Mouse (Mus musculus): Measurements from ENCODE around the gene Dpysl4.

Dpysl4 gene

DNA sequence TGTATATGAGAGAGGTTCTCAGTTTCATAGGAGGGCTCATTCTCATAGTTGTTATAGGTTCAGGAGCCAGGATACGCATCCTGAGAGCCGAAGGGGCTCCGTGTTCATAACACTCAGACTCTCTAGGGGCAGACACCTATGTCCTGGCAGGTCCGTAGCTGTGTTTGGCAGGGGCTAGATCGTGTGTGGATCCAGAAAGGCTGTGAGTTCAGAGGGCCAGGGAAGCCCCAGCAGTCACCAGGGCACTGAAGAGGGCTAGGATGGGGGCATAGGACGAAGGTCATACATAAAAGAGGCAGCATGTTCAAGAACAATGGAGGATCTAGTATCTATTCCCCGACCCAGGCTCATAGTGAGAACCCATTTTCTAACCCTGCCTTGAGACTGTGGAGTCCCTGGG is 9.5 kb downstream of the Dpysl4 start:
- no peak for DNase-seq (ENCODE audit: inconsistent age in 2 of 2, low spot score in 1 of 2)

GRCm38 (mm10) chr7:139096399-139096798 is 10.6 kb downstream of the Dpysl4 start:
- DNase-seq (ENCODE audit: inconsistent age in 2 of 2, low spot score in 1 of 2): no peak

GRCm38 (mm10) chr7:139100531-139101095 is 14.8 kb downstream of the Dpysl4 start:
- DNase-seq (ENCODE audit: inconsistent age in 2 of 2, low spot score in 1 of 2): no peak

GRCm38 (mm10) chr7:139101286-139101804 is 15.5 kb downstream of the Dpysl4 start:
- DNase-seq (ENCODE audit: inconsistent age in 2 of 2, low spot score in 1 of 2): no peak

DNA sequence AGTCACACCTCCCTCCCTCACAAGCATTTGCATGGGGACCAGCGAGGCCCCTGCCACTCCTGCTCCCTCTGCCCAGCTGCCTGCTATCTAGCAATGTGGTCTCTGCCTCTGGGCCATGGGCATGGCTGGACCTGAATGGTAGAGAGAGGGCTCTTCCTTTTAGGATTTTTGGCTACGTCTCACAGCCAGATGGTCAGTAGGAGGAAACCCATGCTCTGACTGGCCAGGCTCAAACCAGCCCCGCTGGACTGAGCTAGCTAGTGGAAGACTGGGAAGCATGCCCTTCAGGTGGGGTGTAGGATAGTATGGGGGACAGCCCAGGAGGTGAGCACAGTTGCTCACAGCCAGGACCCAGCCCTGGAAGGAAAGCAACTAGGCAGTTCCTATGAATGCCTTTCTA is 16.0 kb downstream of the Dpysl4 start:
- no peak for DNase-seq (ENCODE audit: inconsistent age in 2 of 2, low spot score in 1 of 2)

- DNase-seq (ENCODE audit: inconsistent age in 2 of 2, low spot score in 1 of 2): no peak
Observed at GRCm38 (mm10) chr7:139103960-139104381, 18.2 kb downstream of the Dpysl4 start.

DNA sequence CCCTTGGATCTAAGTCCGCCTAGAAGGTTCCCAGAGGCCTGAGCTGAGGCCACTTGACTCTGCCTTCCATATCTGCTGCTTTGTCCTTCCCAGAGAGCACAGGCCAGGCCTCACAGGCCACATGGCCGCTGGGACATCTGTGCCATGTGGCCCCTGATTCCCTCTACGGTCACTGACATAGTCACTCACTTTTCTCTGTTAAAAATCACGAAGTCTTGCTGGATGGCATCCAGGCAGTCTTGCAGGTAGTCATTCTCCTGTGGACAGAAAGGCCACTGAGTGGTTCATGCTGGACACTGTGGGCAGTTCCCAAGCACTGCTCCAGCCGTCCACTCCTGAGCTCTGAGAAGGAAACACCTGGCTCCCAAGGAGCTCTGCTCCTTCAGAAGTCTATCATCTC is 19.3 kb downstream of the Dpysl4 start:
- no peak for DNase-seq (ENCODE audit: inconsistent age in 2 of 2, low spot score in 1 of 2)

DNA sequence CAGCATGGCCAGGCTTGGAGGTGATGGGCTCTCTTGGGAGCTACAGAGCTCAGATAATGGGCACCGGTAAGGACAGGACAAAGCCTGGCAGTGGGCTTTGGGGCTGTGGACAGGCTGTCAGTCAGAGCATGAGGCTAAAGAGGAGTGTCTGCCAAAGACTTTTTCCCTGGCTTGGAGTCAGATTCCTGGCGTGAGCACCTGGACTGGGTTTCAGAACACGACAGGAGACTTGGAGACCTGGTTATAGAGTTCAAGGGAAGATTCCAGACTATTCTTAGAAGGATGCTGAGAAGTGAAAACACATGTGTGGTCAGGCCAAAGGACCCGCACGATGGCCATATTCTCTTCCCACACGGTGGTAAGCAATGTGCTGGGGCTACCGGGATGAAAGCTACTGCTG is 19.9 kb downstream of the Dpysl4 start:
- DNase-seq (ENCODE audit: inconsistent age in 2 of 2, low spot score in 1 of 2): no peak

GRCm38 (mm10) chr7:139107908-139108650 is 22.3 kb downstream of the Dpysl4 start:
- peak; percentile 73 to 76 for DNase-seq (ENCODE audit: inconsistent age in 2 of 2, low spot score in 1 of 2)

- DNase-seq (ENCODE audit: inconsistent age in 2 of 2, low spot score in 1 of 2): peak; percentile 79 to 95
Observed at GRCm38 (mm10) chr7:139119152-139119774, 33.5 kb downstream of the Dpysl4 start.

- DNase-seq (ENCODE audit: inconsistent age in 2 of 2, low spot score in 1 of 2): no peak
Observed at GRCm38 (mm10) chr7:139119775-139120153, 34.0 kb downstream of the Dpysl4 start.

DNA sequence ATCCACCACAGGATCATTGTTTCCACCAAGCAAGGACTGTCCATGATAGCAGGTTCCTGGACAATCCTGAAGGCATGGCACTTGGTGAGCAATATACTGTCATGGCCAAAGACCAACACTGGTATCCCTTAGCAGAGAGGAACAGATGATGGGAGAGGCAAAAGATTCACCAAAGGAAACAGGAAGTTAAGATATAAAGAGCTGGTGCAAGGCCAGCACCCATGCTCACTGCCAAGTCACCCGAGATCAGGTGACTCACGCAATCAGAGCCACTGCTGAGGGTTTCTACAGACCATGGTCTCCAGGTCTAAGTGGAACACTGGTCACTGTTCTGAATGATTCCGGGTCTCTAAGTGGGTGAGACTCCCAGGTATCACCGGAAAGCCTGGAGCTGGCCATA is 40.1 kb downstream of the Dpysl4 start:
- DNase-seq (ENCODE audit: inconsistent age in 2 of 2, low spot score in 1 of 2): no peak

DNA sequence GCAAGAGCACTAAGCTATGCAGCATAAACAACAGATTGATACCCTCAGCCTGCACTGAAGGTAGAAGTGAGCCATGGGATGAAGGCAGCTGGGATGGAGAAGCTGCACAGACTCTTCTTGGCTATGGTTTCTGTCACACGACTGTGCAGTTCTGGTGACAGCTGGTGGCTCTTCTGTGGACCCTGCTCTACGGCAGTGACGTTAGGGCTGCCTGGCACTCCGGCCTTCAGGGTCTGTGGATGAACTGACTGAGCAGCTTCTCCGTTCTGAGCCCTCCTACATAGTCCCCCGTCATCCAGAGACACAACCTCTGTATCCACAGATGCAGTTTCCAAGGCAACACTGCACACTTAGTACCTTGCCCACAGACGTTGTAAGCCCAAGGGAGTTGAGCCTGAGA is 40.7 kb downstream of the Dpysl4 start:
- DNase-seq (ENCODE audit: inconsistent age in 2 of 2, low spot score in 1 of 2): no peak

- no peak for DNase-seq (ENCODE audit: inconsistent age in 2 of 2, low spot score in 1 of 2)
Observed at GRCm38 (mm10) chr7:139128994-139129393, 43.2 kb downstream of the Dpysl4 start.

- DNase-seq (ENCODE audit: inconsistent age in 2 of 2, low spot score in 1 of 2): no peak
Observed at GRCm38 (mm10) chr7:139130361-139130760, 44.6 kb downstream of the Dpysl4 start.

DNA sequence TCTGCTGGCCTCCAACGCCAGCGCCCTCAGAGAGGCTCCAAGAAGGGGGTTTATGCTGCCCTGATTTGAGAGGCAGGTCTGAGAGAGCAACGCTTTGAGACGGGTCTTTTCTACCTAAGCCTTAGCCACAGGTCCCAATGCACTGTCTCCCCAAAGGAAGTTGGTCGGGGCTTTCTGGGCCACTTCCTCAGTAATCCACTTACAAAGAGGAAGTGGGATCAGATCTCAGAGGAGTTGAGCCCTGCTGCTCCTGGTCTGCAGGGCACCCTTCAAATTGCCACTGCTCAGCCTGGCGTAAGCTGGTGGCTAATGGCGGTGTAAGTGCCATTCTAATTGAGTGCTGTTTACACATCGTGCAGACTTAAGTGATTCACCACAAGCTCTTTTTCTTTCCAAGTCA is 45.7 kb downstream of the Dpysl4 start:
- DNase-seq (ENCODE audit: inconsistent age in 2 of 2, low spot score in 1 of 2): no peak

GRCm38 (mm10) chr7:139133446-139133845 is 47.6 kb downstream of the Dpysl4 start:
- peak; percentile 45 to 84 for DNase-seq (ENCODE audit: inconsistent age in 2 of 2, low spot score in 1 of 2)

GRCm38 (mm10) chr7:139135236-139135635 is 49.4 kb downstream of the Dpysl4 start:
- no peak for DNase-seq (ENCODE audit: inconsistent age in 2 of 2, low spot score in 1 of 2)

GRCm38 (mm10) chr7:139136906-139137491 is 51.2 kb downstream of the Dpysl4 start:
- peak in 1 of 2 experiments; percentile 75 for DNase-seq (ENCODE audit: inconsistent age in 2 of 2, low spot score in 1 of 2)

GRCm38 (mm10) chr7:139139921-139140461 is 54.2 kb downstream of the Dpysl4 start:
- DNase-seq (ENCODE audit: inconsistent age in 2 of 2, low spot score in 1 of 2): no peak

GRCm38 (mm10) chr7:139143785-139144184 is 58.0 kb downstream of the Dpysl4 start:
- no peak for DNase-seq (ENCODE audit: inconsistent age in 2 of 2, low spot score in 1 of 2)
